Mouse (Mus musculus): ENCODE measurements at regions not wholly inside any gene's neighbourhood (a gene's known extent, or its start where the extent isn't known, plus 50 kb on each side); places are given as distances from the start of the nearest gene placed in this dataset.

- 90% methylated on average over 3 of the region's 3 CpGs for WGBS
- no peak for ATAC-seq (ENCODE audit: low FRiP score)
- Histone ChIP-seq H3K9me3 (replicated peaks) (no peaks in the 10 kb centered on the region), H3K27ac (no peak overlapping the region), H3K36me3 (no peaks in the 10 kb centered on the region), H3K27me3 (no peaks in the 10 kb centered on the region), H3K4me1 (no peaks in the 10 kb centered on the region), H3K4me2 (replicated peaks) (no peak overlapping the region), H3K4me3 (no peak overlapping the region), H3K9ac (no peak overlapping the region)
Measured at GRCm38 (mm10) chr2:106571346-106571745, 121.7 kb upstream of the Mpped2 start.

GRCm38 (mm10) chr2:106571913-106572312 is 121.2 kb upstream of the Mpped2 start:
- Histone ChIP-seq H3K4me3 (no peak overlapping the region), H3K27me3 (no peaks in the 10 kb centered on the region), H3K36me3 (no peaks in the 10 kb centered on the region), H3K4me2 (replicated peaks) (no peak overlapping the region), H3K9ac (no peak overlapping the region), H3K9me3 (replicated peaks) (no peaks in the 10 kb centered on the region), H3K27ac (no peak overlapping the region), H3K4me1 (peaks cover 3% of the 10 kb centered on the region)
- WGBS = 68% methylated on average over 2 of the region's 2 CpGs
- no peak for ATAC-seq (ENCODE audit: low FRiP score)

- no peaks in the 10 kb centered on the region for H3K27me3 ChIP-seq
- ATAC-seq (ENCODE audit: low FRiP score) = no peak
- H3K27ac ChIP-seq = no peak overlapping the region
- no peak overlapping the region for H3K4me2 ChIP-seq (replicated peaks)
- no peak overlapping the region for H3K4me3 ChIP-seq
- H3K36me3 ChIP-seq = no peaks in the 10 kb centered on the region
- no peaks in the 10 kb centered on the region for H3K9me3 ChIP-seq (replicated peaks)
- no peak overlapping the region for H3K9ac ChIP-seq
- peaks cover 3% of the 10 kb centered on the region for H3K4me1 ChIP-seq
- WGBS = 37% methylated on average over 4 of the region's 4 CpGs
Measured at GRCm38 (mm10) chr2:106576746-106577323, 116.2 kb upstream of the Mpped2 start.

GRCm38 (mm10) chr2:106578062-106578461 is 115.0 kb upstream of the Mpped2 start:
- Histone ChIP-seq H3K9me3 (replicated peaks) (no peaks in the 10 kb centered on the region), H3K27ac (no peak overlapping the region), H3K4me3 (no peak overlapping the region), H3K4me1 (peaks cover 3% of the 10 kb centered on the region), H3K36me3 (no peaks in the 10 kb centered on the region), H3K9ac (no peak overlapping the region), H3K27me3 (no peaks in the 10 kb centered on the region), H3K4me2 (replicated peaks) (no peak overlapping the region)
- WGBS = 50% methylated on average over 1 of the region's 1 CpGs
- no peak for ATAC-seq (ENCODE audit: low FRiP score)

- Histone ChIP-seq H3K9me3 (replicated peaks) (no peaks in the 10 kb centered on the region), H3K4me3 (no peak overlapping the region), H3K4me2 (replicated peaks) (no peak overlapping the region), H3K36me3 (no peaks in the 10 kb centered on the region), H3K27me3 (no peaks in the 10 kb centered on the region), H3K9ac (no peak overlapping the region), H3K4me1 (peaks cover 3% of the 10 kb centered on the region), H3K27ac (no peak overlapping the region)
- WGBS = 62% methylated on average over 5 of the region's 5 CpGs
- no peak for ATAC-seq (ENCODE audit: low FRiP score)
Measured at GRCm38 (mm10) chr2:106580663-106581062, 112.4 kb upstream of the Mpped2 start.

GRCm38 (mm10) chr2:106621251-106621650 is 71.8 kb upstream of the Mpped2 start:
- WGBS = 80% methylated on average over 3 of the region's 3 CpGs
- no peaks in the 10 kb centered on the region for H3K4me1 ChIP-seq
- no peak overlapping the region for H3K9ac ChIP-seq
- H3K36me3 ChIP-seq = no peaks in the 10 kb centered on the region
- H3K9me3 ChIP-seq (replicated peaks) = no peaks in the 10 kb centered on the region
- no peak overlapping the region for H3K4me3 ChIP-seq
- no peak overlapping the region for H3K27ac ChIP-seq
- ATAC-seq (ENCODE audit: low FRiP score) = no peak
- no peaks in the 10 kb centered on the region for H3K27me3 ChIP-seq
- no peak overlapping the region for H3K4me2 ChIP-seq (replicated peaks)

GRCm38 (mm10) chr2:106622326-106622725 is 70.7 kb upstream of the Mpped2 start:
- WGBS = 84% methylated on average over 5 of the region's 5 CpGs
- no peak overlapping the region for H3K4me3 ChIP-seq

GRCm38 (mm10) chr2:106623680-106624079 is 69.4 kb upstream of the Mpped2 start:
- Histone ChIP-seq H3K9ac (no peak overlapping the region), H3K27ac (no peak overlapping the region), H3K4me1 (no peaks in the 10 kb centered on the region), H3K36me3 (no peaks in the 10 kb centered on the region), H3K27me3 (no peaks in the 10 kb centered on the region), H3K4me3 (no peak overlapping the region), H3K9me3 (replicated peaks) (no peaks in the 10 kb centered on the region), H3K4me2 (replicated peaks) (no peak overlapping the region)
- 56% methylated on average over 2 of the region's 2 CpGs for WGBS
- ATAC-seq (ENCODE audit: low FRiP score) = no peak

More at GRCm38 (mm10) chr2:106622326-106622725, 70.7 kb upstream of the Mpped2 start:
- Histone ChIP-seq H3K4me2 (replicated peaks) (no peak overlapping the region), H3K9me3 (replicated peaks) (no peaks in the 10 kb centered on the region), H3K9ac (no peak overlapping the region), H3K27ac (no peak overlapping the region), H3K4me1 (no peaks in the 10 kb centered on the region), H3K36me3 (no peaks in the 10 kb centered on the region), H3K27me3 (no peaks in the 10 kb centered on the region)
- no peak for ATAC-seq (ENCODE audit: low FRiP score)

- H3K9me3 ChIP-seq (replicated peaks) = no peaks in the 10 kb centered on the region
- no peaks in the 10 kb centered on the region for H3K27me3 ChIP-seq
- no peak overlapping the region for H3K4me3 ChIP-seq
- no peak overlapping the region for H3K4me2 ChIP-seq (replicated peaks)
- no peak overlapping the region for H3K27ac ChIP-seq
- no peak for ATAC-seq (ENCODE audit: low FRiP score)
- H3K36me3 ChIP-seq = no peaks in the 10 kb centered on the region
- no peaks in the 10 kb centered on the region for H3K4me1 ChIP-seq
- WGBS = 89% methylated on average over 8 of the region's 8 CpGs
- no peak overlapping the region for H3K9ac ChIP-seq
Measured at GRCm38 (mm10) chr2:106631986-106632385, 61.1 kb upstream of the Mpped2 start.

All from hindbrain, embryonic 12.5 days (tissue).